26 mouse cellular contexts compared by ENCODE assay signal in genomic region chr5:43848275-43848674, GRCm38 (mm10). TPM values are rescaled to one million over a fixed set of nuclear protein-coding genes. Genes with fewer than 3 reads are reported as not detected.
A peak's percentile ranks its signal among the peaks of the same experiment; 100 is the strongest.
DNase-seq lines count a peak whose midpoint lies in the region; ATAC-seq lines count a peak whose summit lies in the region.
"Had no signal": no experiment of that assay in that cellular context is flagged by ENCODE, and none has a peak within 500 bp of the region (broad histone marks: within the 10 kb centered on the region; RNA-seq: fewer than 3 reads in every experiment).

No protein-coding gene starts in this region.

- H3K9me3 ChIP-seq in midbrain, embryonic 14.5 days (ENCODE audit: control insufficient read depth, low read length), result no peaks in the 10 kb centered on the region
- H3K9me3 ChIP-seq: embryonic facial prominence, embryonic 15.5 days; hindbrain, embryonic 12.5 days; hindbrain, embryonic 15.5 days had no signal

- H3K9ac ChIP-seq in midbrain, embryonic 14.5 days (replicated peaks; ENCODE audit: low read length), result no peak overlapping the region
- H3K9ac ChIP-seq: embryonic facial prominence, embryonic 12.5 days; embryonic facial prominence, embryonic 15.5 days; forebrain, postnatal 0 days; hindbrain, embryonic 12.5 days; hindbrain, embryonic 15.5 days had no signal

- no peaks in the 10 kb centered on the region for H3K4me1 ChIP-seq in midbrain, embryonic 14.5 days (ENCODE audit: control insufficient read depth, insufficient read depth, low read length)
- H3K4me1 ChIP-seq: embryonic facial prominence, embryonic 15.5 days; hindbrain, embryonic 15.5 days had no signal

- H3K36me3 ChIP-seq in midbrain, embryonic 14.5 days (ENCODE audit: control insufficient read depth, insufficient read depth, low read length), result no peaks in the 10 kb centered on the region
- H3K36me3 ChIP-seq: embryonic facial prominence, embryonic 12.5 days; embryonic facial prominence, embryonic 15.5 days; hindbrain, embryonic 12.5 days; hindbrain, embryonic 15.5 days had no signal

- H3K4me2 ChIP-seq in midbrain, embryonic 14.5 days (ENCODE audit: low read length), result no peak overlapping the region
- H3K4me2 ChIP-seq: embryonic facial prominence, embryonic 12.5 days; embryonic facial prominence, embryonic 15.5 days; heart, embryonic 11.5 days; hindbrain, embryonic 12.5 days; hindbrain, embryonic 15.5 days had no signal

- WGBS in midbrain, embryonic 14.5 days, result 90% methylated on average over 3 of the region's 3 CpGs

- no peak overlapping the region for H3K4me3 ChIP-seq in midbrain, embryonic 14.5 days (replicated peaks; ENCODE audit: low read depth, low read length)
- H3K4me3 ChIP-seq: embryonic facial prominence, embryonic 12.5 days; embryonic facial prominence, embryonic 15.5 days; gastrocnemius, adult 2 months; hindbrain, embryonic 12.5 days; hindbrain, embryonic 15.5 days had no signal

- H3K27me3 ChIP-seq in midbrain, embryonic 14.5 days (ENCODE audit: control insufficient read depth, insufficient read depth, low read length), result no peaks in the 10 kb centered on the region
- H3K27me3 ChIP-seq: embryonic facial prominence, embryonic 12.5 days; embryonic facial prominence, embryonic 15.5 days; hindbrain, embryonic 12.5 days; hindbrain, embryonic 15.5 days had no signal

- peak; percentile 66 for ATAC-seq in granulocyte monocyte progenitor cell, adult 5-6 weeks (replicated peaks; ENCODE audit: poor library complexity, severe bottlenecking)
- peak; percentile 58 for ATAC-seq in megakaryocyte progenitor cell, adult 5-6 weeks (replicated peaks; ENCODE audit: poor library complexity)
- ATAC-seq in midbrain, embryonic 14.5 days (ENCODE audit: low FRiP score, low TSS enrichment), result no peak
- ATAC-seq: CD4-positive, CD25-positive, alpha-beta regulatory T cell, adult 4 months; forebrain, embryonic 14.5 days; forebrain, postnatal 0 days had no signal

- no peak overlapping the region for H3K27ac ChIP-seq in midbrain, embryonic 14.5 days (replicated peaks; ENCODE audit: low read depth, low read length)
- H3K27ac ChIP-seq: embryonic facial prominence, embryonic 12.5 days; embryonic facial prominence, embryonic 15.5 days; gastrocnemius, adult 2 months; hindbrain, embryonic 12.5 days; hindbrain, embryonic 15.5 days had no signal

- peak; percentile 33 for DNase-seq in retina, embryonic 14.5 days (ENCODE audit: low spot score)
- no peak for DNase-seq in retina, postnatal 1 day
- no peak for DNase-seq in midbrain, embryonic 14.5 days
- DNase-seq in right cerebral cortex, adult 18-20 months, result no peak
- DNase-seq in thymus, adult 18-20 months, result no peak
- DNase-seq: adrenal gland, adult 2 months; adrenal gland, postnatal 14 days; cerebellum, adult 11-12 months; cerebellum, adult 8-10 months; cerebellum, postnatal 10 days; cerebellum, postnatal 36 days; forebrain, postnatal 0 days; gastrocnemius, adult 2 months; gastrocnemius, postnatal 14 days had no signal

RNA-seq across cellular contexts. Expression of gene Cd38, which starts 20.1 kb away (rescaled TPM):
- total RNA-seq in granulocyte monocyte progenitor cell, adult 5-6 weeks (2014; fragmentation: Nextera tagmentation), result not detected in 2 replicates
- total RNA-seq in granulocyte monocyte progenitor cell, adult 5-6 weeks (2017), result 0.26 TPM in 1 of 2 replicates, not detected in the other
- total RNA-seq in megakaryocyte progenitor cell, adult 5-6 weeks (2015), result 0.22 TPM in 1 of 2 replicates, not detected in the other
- total RNA-seq in megakaryocyte progenitor cell, adult 5-6 weeks (2017), result 0.10 TPM in 1 of 2 replicates, not detected in the other
- 0.93 and 3.3 TPM in 2 replicates for polyA plus RNA-seq in midbrain, embryonic 14.5 days (2014; fragmentation: Nextera tagmentation; extraction: Ambion mirVana)
- total RNA-seq: MEL had no signal

RNA-seq across cellular contexts. Expression of gene Fbxl5, which starts 26.8 kb away (rescaled TPM):
- 31.2 and 47.8 TPM in 2 replicates for total RNA-seq in granulocyte monocyte progenitor cell, adult 5-6 weeks (2014; fragmentation: Nextera tagmentation)
- total RNA-seq in granulocyte monocyte progenitor cell, adult 5-6 weeks (2017), result 46.3 and 61.3 TPM in 2 replicates
- 34.7 and 37.2 TPM in 2 replicates for total RNA-seq in megakaryocyte progenitor cell, adult 5-6 weeks (2015)
- 35.6 and 47.4 TPM in 2 replicates for total RNA-seq in megakaryocyte progenitor cell, adult 5-6 weeks (2017)
- 76.2 and 102 TPM in 2 replicates for polyA plus RNA-seq in midbrain, embryonic 14.5 days (2014; fragmentation: Nextera tagmentation; extraction: Ambion mirVana)

RNA-seq across cellular contexts. Expression of gene Bst1, which starts 29.6 kb away (rescaled TPM):
- total RNA-seq in granulocyte monocyte progenitor cell, adult 5-6 weeks (2014; fragmentation: Nextera tagmentation), result 1.8 TPM in 1 of 2 replicates, not detected in the other
- 0.46 and 1.0 TPM in 2 replicates for total RNA-seq in granulocyte monocyte progenitor cell, adult 5-6 weeks (2017)
- 0.37 and 1.1 TPM in 2 replicates for total RNA-seq in megakaryocyte progenitor cell, adult 5-6 weeks (2015)
- 1.9 and 2.8 TPM in 2 replicates for total RNA-seq in megakaryocyte progenitor cell, adult 5-6 weeks (2017)
- polyA plus RNA-seq in midbrain, embryonic 14.5 days (2014; fragmentation: Nextera tagmentation; extraction: Ambion mirVana), result not detected in 2 replicates
- total RNA-seq: MEL had no signal
- polyA plus RNA-seq: C2C12; CD4-positive, CD25-positive, alpha-beta regulatory T cell, adult 4 months; forebrain, embryonic 11.5 days; forebrain, embryonic 14.5 days had no signal
